10 mouse cellular contexts compared by ENCODE assay signal in genomic region chr1:168383832-168384593, GRCm38 (mm10). TPM values are rescaled to one million over a fixed set of nuclear protein-coding genes. Genes with fewer than 3 reads are reported as not detected.
A peak's percentile ranks its signal among the peaks of the same experiment; 100 is the strongest.
DNase-seq lines count a peak whose midpoint lies in the region; ATAC-seq lines count a peak whose summit lies in the region.
"Had no signal": no experiment of that assay in that cellular context is flagged by ENCODE, and none has a peak within 500 bp of the region (broad histone marks: within the 10 kb centered on the region; RNA-seq: fewer than 3 reads in every experiment).

No protein-coding gene starts in this region.

- peak overlapping the region; percentile 71 to 93 for H3K27ac ChIP-seq in heart, embryonic 14.5 days (replicated peaks in 1 of 2; ENCODE audit: control insufficient read depth in 1 of 2, insufficient read depth in 1 of 2, low read depth in 2 of 2, low read length in 2 of 2)
- H3K27ac ChIP-seq in embryonic facial prominence, embryonic 13.5 days, result peak overlapping the region; percentile 70
- H3K27ac ChIP-seq in intestine, embryonic 16.5 days (ENCODE audit: low read length), result peak overlapping the region; percentile 39
- peak overlapping the region; percentile 61 for H3K27ac ChIP-seq in midbrain, embryonic 14.5 days (replicated peaks; ENCODE audit: low read depth, low read length)
- H3K27ac ChIP-seq: liver, embryonic 15.5 days had no signal

- no peak for DNase-seq in heart, adult 18-20 months
- peak; percentile 59 for DNase-seq in midbrain, embryonic 14.5 days
- no peak for DNase-seq in gastrocnemius, postnatal 10 days
- no peak for DNase-seq in natural killer cell, adult 2 months (ENCODE audit: low spot score in 2 of 2)
- DNase-seq in spleen, postnatal 36 days (ENCODE audit: low spot score in 2 of 2), result no peak
- DNase-seq: thymus, postnatal 4 days had no signal

- no peak overlapping the region for H3K4me2 ChIP-seq in heart, embryonic 14.5 days (ENCODE audit: low read length)
- peak overlapping the region; percentile 5; the same call in 1 of the 2 replicates for H3K4me2 ChIP-seq in embryonic facial prominence, embryonic 13.5 days
- no peak overlapping the region for H3K4me2 ChIP-seq in intestine, embryonic 16.5 days (ENCODE audit: low read depth, low read length)
- no peak overlapping the region for H3K4me2 ChIP-seq in midbrain, embryonic 14.5 days (ENCODE audit: low read length)
- H3K4me2 ChIP-seq: liver, embryonic 15.5 days had no signal

- peaks cover 46 to 69% of the 10 kb centered on the region in 2 experiments for H3K4me1 ChIP-seq in heart, embryonic 14.5 days (ENCODE audit: control insufficient read depth in 2 of 2, insufficient read depth in 2 of 2, low read length in 2 of 2)
- H3K4me1 ChIP-seq in embryonic facial prominence, embryonic 13.5 days, result peaks cover 82% of the 10 kb centered on the region
- H3K4me1 ChIP-seq in intestine, embryonic 16.5 days (ENCODE audit: control insufficient read depth, insufficient read depth, low read length), result peaks cover 49% of the 10 kb centered on the region
- H3K4me1 ChIP-seq in midbrain, embryonic 14.5 days (ENCODE audit: control insufficient read depth, insufficient read depth, low read length), result peaks cover 62% of the 10 kb centered on the region
- H3K4me1 ChIP-seq: liver, embryonic 15.5 days had no signal

- H3K4me3 ChIP-seq in heart, embryonic 14.5 days (ENCODE audit: control insufficient read depth in 1 of 2, insufficient read depth in 1 of 2, low read depth in 1 of 2, low read length in 2 of 2), result no peak overlapping the region
- no peak overlapping the region for H3K4me3 ChIP-seq in embryonic facial prominence, embryonic 13.5 days
- no peak overlapping the region for H3K4me3 ChIP-seq in intestine, embryonic 16.5 days (ENCODE audit: low read length)
- H3K4me3 ChIP-seq in midbrain, embryonic 14.5 days (replicated peaks; ENCODE audit: low read depth, low read length), result no peak overlapping the region
- H3K4me3 ChIP-seq: liver, embryonic 15.5 days had no signal

- H3K9ac ChIP-seq in heart, embryonic 14.5 days (ENCODE audit: low read length), result peak overlapping the region; percentile 55
- no peak overlapping the region for H3K9ac ChIP-seq in embryonic facial prominence, embryonic 13.5 days
- no peak overlapping the region for H3K9ac ChIP-seq in intestine, embryonic 16.5 days (ENCODE audit: low read depth, low read length)
- no peak overlapping the region for H3K9ac ChIP-seq in midbrain, embryonic 14.5 days (replicated peaks; ENCODE audit: low read length)
- H3K9ac ChIP-seq: liver, embryonic 15.5 days had no signal

- no peaks in the 10 kb centered on the region; the same call in 1 of the 2 replicates for H3K36me3 ChIP-seq in heart, embryonic 14.5 days (ENCODE audit: control insufficient read depth, insufficient read depth, low read length)
- H3K36me3 ChIP-seq in embryonic facial prominence, embryonic 13.5 days, result 0 out of 2 replicates have a peak, but pooled peaks cover 2% of the 10 kb centered on the region
- H3K36me3 ChIP-seq in intestine, embryonic 16.5 days (ENCODE audit: control insufficient read depth, insufficient read depth, low read length), result no peaks in the 10 kb centered on the region
- no peaks in the 10 kb centered on the region; the same call in 1 of the 2 replicates for H3K36me3 ChIP-seq in midbrain, embryonic 14.5 days (ENCODE audit: control insufficient read depth, insufficient read depth, low read length)
- H3K36me3 ChIP-seq: liver, embryonic 15.5 days had no signal

- ATAC-seq in heart, embryonic 14.5 days (ENCODE audit: insufficient number of reproducible peaks, insufficient read depth, low FRiP score, low read depth), result no peak
- no peak for ATAC-seq in embryonic facial prominence, embryonic 13.5 days (ENCODE audit: insufficient number of reproducible peaks, insufficient read depth, low FRiP score, low TSS enrichment, low read depth)
- no peak for ATAC-seq in intestine, embryonic 16.5 days
- 0 out of 2 replicates have a peak, but pooled peaks have one; percentile 22 for ATAC-seq in midbrain, embryonic 14.5 days (ENCODE audit: low FRiP score, low TSS enrichment)

- 61% methylated on average over 5 of the region's 5 CpGs for WGBS in heart, embryonic 14.5 days
- 31% methylated on average over 5 of the region's 5 CpGs for WGBS in embryonic facial prominence, embryonic 13.5 days
- WGBS in intestine, embryonic 16.5 days, result 63% methylated on average over 5 of the region's 5 CpGs
- 22% methylated on average over 5 of the region's 5 CpGs for WGBS in midbrain, embryonic 14.5 days

- H3K9me3 ChIP-seq in heart, embryonic 14.5 days (ENCODE audit: control insufficient read depth, low read length), result no peaks in the 10 kb centered on the region
- H3K9me3 ChIP-seq in embryonic facial prominence, embryonic 13.5 days, result no peaks in the 10 kb centered on the region
- H3K9me3 ChIP-seq in intestine, embryonic 16.5 days (ENCODE audit: control insufficient read depth, low read length), result no peaks in the 10 kb centered on the region
- H3K9me3 ChIP-seq in midbrain, embryonic 14.5 days (ENCODE audit: control insufficient read depth, low read length), result no peaks in the 10 kb centered on the region
- H3K9me3 ChIP-seq: liver, embryonic 15.5 days had no signal

- no peaks in the 10 kb centered on the region for H3K27me3 ChIP-seq in heart, embryonic 14.5 days (ENCODE audit: control insufficient read depth, insufficient read depth, low read length)
- no peaks in the 10 kb centered on the region for H3K27me3 ChIP-seq in embryonic facial prominence, embryonic 13.5 days
- H3K27me3 ChIP-seq in intestine, embryonic 16.5 days (replicated peaks; ENCODE audit: control insufficient read depth, insufficient read depth, low read length), result no peaks in the 10 kb centered on the region
- no peaks in the 10 kb centered on the region for H3K27me3 ChIP-seq in midbrain, embryonic 14.5 days (ENCODE audit: control insufficient read depth, insufficient read depth, low read length)
- H3K27me3 ChIP-seq: liver, embryonic 15.5 days had no signal

RNA-seq across cellular contexts. Expression of gene Pbx1, which starts 48.1 kb away (rescaled TPM):
- 27.3 and 30.7 TPM in 2 replicates for polyA plus RNA-seq in heart, embryonic 14.5 days (2014; fragmentation: Nextera tagmentation; extraction: Ambion mirVana)
- total RNA-seq in heart, adult 18-20 months (2021), result 10 to 100 TPM; 49.2 to 51.9 TPM
- polyA plus RNA-seq in embryonic facial prominence, embryonic 13.5 days (2015; fragmentation: Nextera tagmentation; extraction: Ambion mirVana), result 47.7 and 49.9 TPM in 2 replicates
- 16.4 and 17.2 TPM in 2 replicates for polyA plus RNA-seq in intestine, embryonic 16.5 days (2015; fragmentation: Nextera tagmentation; extraction: Ambion mirVana)
- 114 and 125 TPM in 2 replicates for polyA plus RNA-seq in midbrain, embryonic 14.5 days (2014; fragmentation: Nextera tagmentation; extraction: Ambion mirVana)
- 10 to 100 TPM; 27.0 to 32.2 TPM for total RNA-seq in gastrocnemius, postnatal 10 days (2021)
